Mouse (Mus musculus) lung, adult 2 months (tissue): ENCODE measurements around the gene Dbnl.

Experiments
- CTCF ChIP-seq: fragments of 200-500 bp; IDR thresholded peaks from 2 replicates; pipeline ENCODE4 v1.5.1; 2011; ENCODE audit warnings: mild to moderate bottlenecking, low read length, control low read depth; ENCODE audit not compliant: insufficient read depth
- POLR2A ChIP-seq: fragments of 200-500 bp; IDR thresholded peaks from 2 replicates; pipeline ENCODE4 v1.6.1; 2011; ENCODE audit warnings: low read depth, mild to moderate bottlenecking, control low read depth, low read length, borderline replicate concordance; ENCODE audit errors: extremely low read depth

DNA sequence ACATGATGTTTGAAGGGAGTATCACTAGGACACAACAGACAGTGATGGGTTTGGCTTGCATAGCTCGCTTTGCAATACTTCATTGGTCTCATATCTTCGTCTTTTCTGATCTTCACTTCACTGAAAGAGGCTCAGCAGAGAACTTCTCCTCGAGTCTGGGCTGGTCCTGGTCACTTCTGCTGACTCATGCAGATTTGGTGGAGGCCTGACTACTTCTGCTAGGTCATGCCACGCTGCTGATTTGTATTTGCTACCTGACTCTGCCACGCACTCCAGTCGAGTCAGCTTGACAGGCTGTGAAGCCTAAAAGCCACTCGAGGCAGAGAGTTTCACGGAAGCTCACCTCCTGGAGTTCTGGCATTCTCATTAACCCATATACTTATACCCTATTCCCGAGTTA lies 19.7 kb downstream of the Dbnl start:
- TF ChIP-seq CTCF (no peak), POLR2A (no peak)
